Mouse (Mus musculus) liver, embryonic 14.5 days (tissue): Measurements from ENCODE around the gene Ttf2. TPM values are rescaled to one million over a fixed set of nuclear protein-coding genes. Genes with fewer than 3 reads are reported as not detected.
A peak's percentile ranks its signal among the peaks of the same experiment; 100 is the strongest.

ENCODE experiments used
- ATAC-seq: fragments of 200-750 bp; cut with Nextera tagmentation; 2 replicates; pipeline ENCODE4 v1.8.0; 2017; ENCODE audit warnings: moderate number of reproducible peaks, mild to moderate bottlenecking, moderate library complexity; ENCODE audit not compliant: insufficient read depth
- DNase-seq, 3 experiments: peaks; one replicate each; pipeline ENCODE4 v3.0.0-alpha.2; 2012 to 2013; ENCODE audit warnings: low read depth in 3 of 3, low spot score in 3 of 3
- H3K27ac ChIP-seq: fragments of 300-500 bp; sonication (generic); 2 replicates; pipeline ENCODE4 v1.5.1; 2014; ENCODE audit warnings: moderate library complexity, mild to moderate bottlenecking, control low read depth, inconsistent platforms
- H3K27me3 ChIP-seq: fragments of 300-500 bp; sonication (generic); 2 replicates; pipeline ENCODE4 v1.6.1; 2014; ENCODE audit warnings: mild to moderate bottlenecking, low read length, moderate library complexity; ENCODE audit not compliant: control insufficient read depth, insufficient read depth
- H3K36me3 ChIP-seq: fragments of 300-500 bp; sonication (generic); replicated peaks from 2 replicates; pipeline ENCODE4 v1.6.1; 2014; ENCODE audit warnings: low read depth; ENCODE audit not compliant: control insufficient read depth, insufficient read depth
- H3K4me1 ChIP-seq, 2 experiments: fragments of 200-500 bp in 1 of 2; fragments of 300-500 bp in 1 of 2; sonication (generic) in 1 of 2; replicated peaks; 2 replicates each; pipeline ENCODE4 v1.6.1; 2012 to 2014; ENCODE audit warnings: antibody characterized with exemption in 1 of 2, inconsistent platforms in 1 of 2, low read length in 1 of 2; ENCODE audit not compliant: control insufficient read depth in 2 of 2, insufficient read depth in 2 of 2
- H3K4me2 ChIP-seq: fragments of 300-500 bp; sonication (generic); 2 replicates; pipeline ENCODE4 v1.6.1; 2014; ENCODE audit warnings: low read depth, mild to moderate bottlenecking, control low read depth, moderate library complexity
- H3K4me3 ChIP-seq, 2 experiments: fragments of 200-500 bp in 1 of 2; fragments of 300-500 bp in 1 of 2; sonication (generic) in 1 of 2; 2 replicates each; pipeline ENCODE4 v1.5.1; 2012 to 2014; ENCODE audit warnings: low read depth in 2 of 2, low read length in 2 of 2, mild to moderate bottlenecking in 2 of 2, control low read depth in 1 of 2, inconsistent platforms in 1 of 2, moderate library complexity in 1 of 2; ENCODE audit not compliant: insufficient read depth in 1 of 2
- H3K9ac ChIP-seq: fragments of 300-500 bp; sonication (generic); replicated peaks from 2 replicates; pipeline ENCODE4 v1.6.1; 2014; ENCODE audit warnings: mild to moderate bottlenecking, control low read depth, moderate library complexity
- H3K9me3 ChIP-seq: fragments of 300-500 bp; sonication (generic); 2 replicates; pipeline ENCODE4 v1.6.1; 2016; ENCODE audit warnings: low read length, mixed read lengths; ENCODE audit not compliant: control insufficient read depth
- CTCF ChIP-seq: IDR thresholded peaks from 2 replicates; pipeline ENCODE4 v1.5.1; 2016; ENCODE audit warnings: antibody characterized with exemption, low read depth, control low read depth
- EP300 ChIP-seq: IDR thresholded peaks from 2 replicates; pipeline ENCODE4 v1.6.1; 2016; ENCODE audit warnings: antibody characterized with exemption, low read depth
- WGBS: fragments of 180-500 bp; shearing (Covaris S2); extraction: QIAGEN DNeasy Blood & Tissue Kit; methylation state at CpG from one replicate; pipeline ENCODE4 v1.1.7; 2014; ENCODE audit not compliant: insufficient replicate concordance; 5-methylcytosine and 5-hydroxymethylcytosine counted together
- polyA plus RNA-seq, 2 experiments: library from polyadenylated mRNA; depleted of rRNA in 1 of 2; stranded (reverse) in 1 of 2; unstranded in 1 of 2; fragments of >200 nt; fragmentation: Nextera tagmentation in 1 of 2; extraction: Ambion mirVana in 1 of 2; gene quantifications; 2 replicates each; pipeline versions ENCODE4 v1.2.1 to v1.2.3; 2012 to 2014

The Ttf2 gene
- polyA plus RNA-seq, 2 experiments, result 6.8 TPM

DNA sequence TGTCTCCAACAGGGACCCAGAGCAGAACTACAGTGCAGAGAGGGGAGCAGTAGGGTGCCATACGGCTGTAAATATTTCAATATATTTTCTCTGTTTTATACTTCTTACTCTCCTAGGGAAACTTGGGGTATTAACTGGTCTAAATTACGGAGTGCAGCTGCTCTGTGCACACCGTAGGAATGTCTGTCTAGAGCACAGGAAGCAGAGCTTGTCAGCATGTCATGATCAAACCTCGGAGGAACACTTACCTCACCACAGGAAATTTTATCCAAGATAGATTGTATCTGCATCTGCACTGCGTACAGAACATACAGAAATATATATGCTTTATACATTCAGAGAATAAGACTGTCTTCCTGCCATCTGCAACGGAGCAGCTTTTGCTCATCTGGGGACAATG lies 60.9 kb downstream of the Ttf2 start:
- DNase-seq (no peak), ATAC-seq (no peak)
- H3K27me3 ChIP-seq, result no peaks in the 10 kb centered on the region
- 22% methylated on average over 6 of the region's 6 CpGs for WGBS
- no peak overlapping the region for H3K9ac ChIP-seq
- TF ChIP-seq CTCF (no peak), EP300 (no peak)
- H3K36me3 ChIP-seq, result no peaks in the 10 kb centered on the region
- H3K4me3 ChIP-seq, result no peak overlapping the region
- no peak overlapping the region for H3K27ac ChIP-seq
- H3K4me1 ChIP-seq, result no peaks in the 10 kb centered on the region
- H3K4me2 ChIP-seq, result no peak overlapping the region
- H3K9me3 ChIP-seq, result no peaks in the 10 kb centered on the region

DNA sequence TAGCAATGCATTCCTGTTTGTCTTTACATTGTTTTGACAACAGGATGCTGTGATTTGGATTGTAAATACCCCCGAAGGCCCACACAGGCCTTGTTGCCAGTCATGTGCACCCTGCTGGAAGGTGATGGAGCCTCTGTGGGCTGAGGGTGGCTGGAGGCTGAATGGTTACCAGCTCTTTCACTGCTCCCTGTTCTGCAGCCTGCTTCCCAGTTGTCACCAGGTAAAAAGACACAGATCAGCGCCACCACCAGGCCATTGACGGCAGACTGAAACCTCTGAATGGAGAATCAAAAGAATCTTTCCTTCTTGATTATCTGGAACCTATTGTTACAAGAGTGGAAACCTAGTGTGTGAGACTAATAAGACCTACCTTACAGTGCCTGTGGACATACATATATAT lies 62.5 kb downstream of the Ttf2 start:
- DNase-seq, result no peak

DNA sequence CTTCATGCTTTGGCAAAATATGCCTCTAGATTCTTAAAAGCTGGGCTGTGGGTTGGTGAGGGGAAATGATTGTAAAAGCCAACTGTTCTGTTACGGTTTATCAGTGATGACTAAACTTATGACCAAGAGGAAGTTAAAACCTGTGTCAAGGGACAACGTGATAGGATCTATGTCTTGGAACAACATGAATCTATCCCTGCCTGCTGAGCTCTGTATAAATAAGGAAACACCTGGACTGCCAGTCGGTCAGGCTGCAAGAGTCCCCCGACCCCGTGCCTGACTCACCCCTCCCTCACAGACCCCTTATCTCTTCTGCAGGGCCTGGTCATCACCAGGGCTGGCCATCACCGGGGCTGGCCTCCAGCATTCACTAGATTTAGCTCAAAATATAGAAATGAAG lies 63.3 kb downstream of the Ttf2 start:
- Histone ChIP-seq H3K9me3 (no peaks in the 10 kb centered on the region), H3K27ac (no peak overlapping the region), H3K4me3 (no peak overlapping the region), H3K4me1 (no peaks in the 10 kb centered on the region), H3K4me2 (no peak overlapping the region), H3K36me3 (no peaks in the 10 kb centered on the region), H3K9ac (no peak overlapping the region), H3K27me3 (no peaks in the 10 kb centered on the region)
- TF ChIP-seq EP300 (no peak), CTCF (no peak)
- ATAC-seq (no peak), DNase-seq (no peak)
- WGBS, result 7% methylated on average over 6 of the region's 6 CpGs

More for the DNA sequence above, 62.5 kb downstream of the Ttf2 start:
- TF ChIP-seq CTCF (peak; percentile 26), EP300 (no peak)
- 34% methylated on average over 3 of the region's 3 CpGs for WGBS
- H3K9ac ChIP-seq, result no peak overlapping the region
- no peaks in the 10 kb centered on the region for H3K4me1 ChIP-seq
- no peaks in the 10 kb centered on the region for H3K9me3 ChIP-seq
- H3K4me3 ChIP-seq, result no peak overlapping the region
- no peak overlapping the region for H3K4me2 ChIP-seq
- no peak overlapping the region for H3K27ac ChIP-seq
- H3K36me3 ChIP-seq, result no peaks in the 10 kb centered on the region
- ATAC-seq, result no peak
- no peaks in the 10 kb centered on the region for H3K27me3 ChIP-seq

DNA sequence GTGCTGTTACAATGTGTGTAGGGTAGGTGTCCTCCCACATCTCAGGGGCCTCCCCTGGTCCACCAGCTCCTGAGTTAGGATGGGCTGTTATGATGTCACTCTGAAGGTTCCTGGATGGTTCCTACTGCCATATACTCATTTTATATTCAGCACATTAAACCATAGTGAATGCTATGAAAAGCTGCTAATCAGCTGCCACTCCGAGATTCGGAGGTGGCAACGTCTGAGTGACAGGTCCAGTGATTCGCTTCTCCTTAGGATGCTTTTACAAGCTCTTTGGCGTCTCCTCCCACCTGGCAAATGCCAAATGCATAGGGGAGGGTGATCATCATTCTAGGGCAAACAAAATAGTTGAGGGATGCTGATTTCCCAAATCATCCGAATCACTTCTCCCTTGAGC lies 74.0 kb downstream of the Ttf2 start:
- no peaks in the 10 kb centered on the region for H3K27me3 ChIP-seq
- no peaks in the 10 kb centered on the region; a peak in 1 of 4 replicates for H3K4me1 ChIP-seq
- H3K4me3 ChIP-seq, result no peak overlapping the region
- no peaks in the 10 kb centered on the region for H3K9me3 ChIP-seq
- DNase-seq, result no peak
- ATAC-seq, result no peak
- 61% methylated on average over 6 of the region's 6 CpGs for WGBS
- no peak overlapping the region for H3K27ac ChIP-seq
- no peak overlapping the region for H3K9ac ChIP-seq
- TF ChIP-seq CTCF (no peak), EP300 (no peak)
- no peak overlapping the region for H3K4me2 ChIP-seq
- H3K36me3 ChIP-seq, result no peaks in the 10 kb centered on the region

DNA sequence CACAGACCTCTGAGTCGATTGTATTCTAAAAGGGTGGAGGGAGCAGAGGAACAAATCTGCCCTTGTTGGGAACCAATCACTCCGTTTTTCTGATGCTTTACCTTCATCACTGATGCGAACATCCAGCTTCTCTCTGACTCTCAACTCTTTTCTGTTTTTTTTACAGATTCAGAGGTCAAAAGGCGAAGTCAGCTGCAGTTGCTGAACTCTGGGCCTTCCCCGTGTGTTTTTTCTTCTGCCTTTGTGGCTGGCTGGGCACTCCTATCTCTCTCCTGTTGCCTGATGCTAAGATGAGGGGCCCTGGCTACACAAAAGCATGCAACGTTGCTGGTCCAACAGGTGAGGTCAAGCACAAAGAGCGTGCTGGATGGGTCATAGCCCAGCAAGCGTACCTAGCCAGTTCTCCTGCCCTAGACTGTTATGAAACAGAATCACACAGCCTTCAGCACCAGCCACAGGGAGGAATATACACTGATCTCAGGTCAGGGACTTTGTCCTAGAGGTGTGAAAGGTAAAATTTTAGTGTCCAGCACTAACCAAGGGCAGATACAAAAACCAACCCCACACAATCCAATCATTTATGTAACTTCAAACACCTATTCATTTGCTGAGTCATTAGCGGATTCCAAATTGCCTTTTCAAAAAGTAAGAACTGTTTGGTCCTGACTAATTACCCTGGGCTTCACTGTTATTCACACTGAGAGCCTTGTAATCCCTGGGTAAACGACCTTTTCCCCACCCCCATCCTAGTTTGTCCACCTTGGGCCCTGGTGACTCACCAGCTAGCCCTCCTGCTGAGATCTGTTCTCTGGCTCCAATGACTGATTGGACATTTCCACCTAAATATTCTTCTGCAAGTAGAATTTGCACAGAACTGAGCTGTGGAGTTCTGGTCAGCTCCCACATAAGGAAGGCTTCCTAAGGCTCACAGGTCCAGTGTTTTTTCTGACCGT lies 76.8 kb downstream of the Ttf2 start:
- H3K9me3 ChIP-seq, result no peaks in the 10 kb centered on the region
- ATAC-seq (no peak), DNase-seq (no peak)
- no peaks in the 10 kb centered on the region; a peak in 1 of 4 replicates for H3K4me1 ChIP-seq
- TF ChIP-seq EP300 (no peak), CTCF (no peak)
- 39% methylated on average over 11 of the region's 11 CpGs for WGBS
- no peaks in the 10 kb centered on the region for H3K36me3 ChIP-seq
- H3K4me2 ChIP-seq, result no peak overlapping the region
- no peak overlapping the region for H3K27ac ChIP-seq
- no peak overlapping the region for H3K4me3 ChIP-seq
- no peak overlapping the region for H3K9ac ChIP-seq
- no peaks in the 10 kb centered on the region for H3K27me3 ChIP-seq
